Mouse (Mus musculus): ENCODE measurements at regions not wholly inside any gene's neighbourhood (a gene's known extent, or its start where the extent isn't known, plus 50 kb on each side); places are given as distances from the start of the nearest gene placed in this dataset.

DNA sequence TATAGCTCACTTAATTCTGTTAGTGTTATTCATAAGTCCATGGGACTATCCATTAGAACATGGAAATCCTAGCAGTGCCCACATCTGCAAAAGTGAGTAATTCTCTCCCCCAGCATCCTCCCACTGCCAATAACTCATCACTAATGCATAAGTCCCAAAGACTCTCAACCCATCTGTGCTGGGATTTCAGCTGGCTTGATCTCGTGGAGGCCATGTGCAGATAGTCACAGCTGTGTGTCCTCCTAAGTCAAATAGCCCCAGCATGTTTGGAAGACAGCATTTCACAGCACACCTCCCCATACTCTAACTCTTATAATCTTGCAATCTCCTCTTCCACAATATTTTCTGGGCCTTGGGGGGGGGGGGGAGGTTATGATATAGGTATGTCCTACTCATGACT is 877.9 kb upstream of the Gm7489 start:
- H3K4me2 ChIP-seq (ENCODE audit: low read depth, low read length) = no peak overlapping the region
- ATAC-seq (ENCODE audit: insufficient read depth, low read depth) = no peak
- DNase-seq (ENCODE audit: low spot score) = no peak
- H3K4me3 ChIP-seq (ENCODE audit: low read depth, low read length) = no peak overlapping the region
- no peaks in the 10 kb centered on the region for H3K9me3 ChIP-seq (replicated peaks; ENCODE audit: control insufficient read depth, low read length)
- H3K27ac ChIP-seq (ENCODE audit: low read depth) = no peak overlapping the region
- WGBS = 67% methylated on average over 1 of the region's 1 CpGs
- no peaks in the 10 kb centered on the region for H3K36me3 ChIP-seq (replicated peaks; ENCODE audit: control insufficient read depth, insufficient read depth, low read length)
- H3K9ac ChIP-seq (replicated peaks; ENCODE audit: low read depth, low read length) = no peak overlapping the region
- TF ChIP-seq CTCF (IDR thresholded peaks at IDR 0.05; ENCODE audit: low read depth) (no peak), EP300 (IDR thresholded peaks at IDR 0.05; ENCODE audit: low read depth) (no peak)
- H3K27me3 ChIP-seq (ENCODE audit: control insufficient read depth, insufficient read depth, low read length) = no peaks in the 10 kb centered on the region
- H3K4me1 ChIP-seq (ENCODE audit: control insufficient read depth, insufficient read depth) = no peaks in the 10 kb centered on the region

DNA sequence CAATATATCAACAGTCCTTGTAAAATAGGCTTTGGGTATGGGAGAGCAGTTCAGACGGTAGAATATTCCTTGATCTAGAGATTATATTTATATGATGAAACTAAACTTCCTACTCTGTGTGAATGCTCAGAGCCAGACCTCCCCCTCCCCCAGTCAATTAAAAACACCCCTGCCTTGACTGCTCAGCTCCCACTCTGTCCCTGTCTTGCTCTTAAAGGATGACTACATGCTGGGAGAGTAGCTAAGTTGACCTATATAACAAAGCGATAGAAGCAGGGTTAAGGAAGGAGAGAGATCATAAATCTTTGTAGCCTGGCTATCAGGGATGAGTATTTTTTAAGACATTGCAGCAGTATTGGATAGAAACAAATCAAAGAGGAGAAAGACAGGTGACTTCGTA is 875.4 kb upstream of the Gm7489 start:
- H3K9ac ChIP-seq (replicated peaks; ENCODE audit: low read depth, low read length) = no peak overlapping the region
- no peak overlapping the region for H3K4me2 ChIP-seq (ENCODE audit: low read depth, low read length)
- no peaks in the 10 kb centered on the region for H3K4me1 ChIP-seq (ENCODE audit: control insufficient read depth, insufficient read depth)
- no peak for ATAC-seq (ENCODE audit: insufficient read depth, low read depth)
- no peak overlapping the region for H3K4me3 ChIP-seq (ENCODE audit: low read depth, low read length)
- no peak for DNase-seq (ENCODE audit: low spot score)
- H3K36me3 ChIP-seq (replicated peaks; ENCODE audit: control insufficient read depth, insufficient read depth, low read length) = no peaks in the 10 kb centered on the region
- H3K9me3 ChIP-seq (replicated peaks; ENCODE audit: control insufficient read depth, low read length) = no peaks in the 10 kb centered on the region
- H3K27ac ChIP-seq (ENCODE audit: low read depth) = no peak overlapping the region
- TF ChIP-seq EP300 (IDR thresholded peaks at IDR 0.05; ENCODE audit: low read depth) (no peak), CTCF (IDR thresholded peaks at IDR 0.05; ENCODE audit: low read depth) (no peak)
- WGBS = 80% methylated on average over 3 of the region's 3 CpGs
- H3K27me3 ChIP-seq (ENCODE audit: control insufficient read depth, insufficient read depth, low read length) = no peaks in the 10 kb centered on the region
